Comparison of ENCODE assay signal across 8 mouse cellular contexts in genomic region chr13:91370886-91371595, GRCm38 (mm10).
DNase-seq lines count a peak whose midpoint lies in the region; ATAC-seq lines count a peak whose summit lies in the region.

No protein-coding gene starts in this region.

- ATAC-seq in forebrain, embryonic 14.5 days = peak; percentile 95
- ATAC-seq in neural tube, embryonic 15.5 days (ENCODE audit: low FRiP score) = peak; percentile 94

- peak overlapping the region; percentile 64 for H3K4me2 ChIP-seq in forebrain, embryonic 14.5 days (ENCODE audit: low read length)
- H3K4me2 ChIP-seq in neural tube, embryonic 15.5 days = peak overlapping the region; percentile 82

- peak overlapping the region; percentile 95 for H3K27ac ChIP-seq in forebrain, embryonic 14.5 days (ENCODE audit: low read depth, low read length)
- peak overlapping the region; percentile 96 for H3K27ac ChIP-seq in neural tube, embryonic 15.5 days (replicated peaks)

- peaks cover 39% of the 10 kb centered on the region for H3K4me1 ChIP-seq in forebrain, embryonic 14.5 days (ENCODE audit: control insufficient read depth, insufficient read depth, low read length)
- peaks cover 56% of the 10 kb centered on the region for H3K4me1 ChIP-seq in neural tube, embryonic 15.5 days

- H3K36me3 ChIP-seq in forebrain, embryonic 14.5 days (ENCODE audit: control insufficient read depth, insufficient read depth, low read length) = no peaks in the 10 kb centered on the region
- no peaks in the 10 kb centered on the region for H3K36me3 ChIP-seq in neural tube, embryonic 15.5 days

- intact Hi-C loops in heart, postnatal 14 days (cut with DNase I) = loop anchor here (1.0 to 5.0 kb wide), 3 partner anchors 89 to 261 kb away; partner anchors contain the start of genes Atg10 and Ssbp2

- H3K9me3 ChIP-seq in forebrain, embryonic 14.5 days (replicated peaks; ENCODE audit: control insufficient read depth, low read length) = no peaks in the 10 kb centered on the region
- H3K9me3 ChIP-seq in neural tube, embryonic 15.5 days (replicated peaks) = no peaks in the 10 kb centered on the region

- under 1% methylated on average over 28 of the region's 28 CpGs for WGBS in forebrain, embryonic 14.5 days
- under 1% methylated on average over 28 of the region's 28 CpGs for WGBS in neural tube, embryonic 15.5 days

- DNase-seq in ES-CJ7 (ENCODE audit: low read depth, low spot score) = peak; percentile 88
- peak; percentile 75 for DNase-seq in cerebellum, adult 11 months
- peak; percentile 98 for DNase-seq in forebrain, embryonic 14.5 days (ENCODE audit: low spot score)
- peak; percentile 96 to 97 for DNase-seq in heart, postnatal 14 days
- peak; percentile 96 for DNase-seq in layer of hippocampus, adult 11-12 months (ENCODE audit: low spot score)
- DNase-seq in lung, adult 18-20 months = peak; percentile 91 to 93
- peak; percentile 89 for DNase-seq in testis, postnatal 14 days (ENCODE audit: low spot score)

- no peaks in the 10 kb centered on the region for H3K27me3 ChIP-seq in forebrain, embryonic 14.5 days (replicated peaks; ENCODE audit: control insufficient read depth, insufficient read depth, low read length)
- no peaks in the 10 kb centered on the region for H3K27me3 ChIP-seq in neural tube, embryonic 15.5 days (replicated peaks)

- H3K4me3 ChIP-seq in forebrain, embryonic 14.5 days (ENCODE audit: low read depth, low read length) = peak overlapping the region; percentile 29
- peak overlapping the region; percentile 42 for H3K4me3 ChIP-seq in neural tube, embryonic 15.5 days (replicated peaks)

- H3K9ac ChIP-seq in forebrain, embryonic 14.5 days (ENCODE audit: low read length) = peak overlapping the region; percentile 49
- peak overlapping the region; percentile 42 for H3K9ac ChIP-seq in neural tube, embryonic 15.5 days (replicated peaks)

Comparison
In these comparisons a context has a peak if more than half of its experiments do, and no peak if none do; other contexts are left out.
1. Peak in every context shown above with its lines: DNase-seq, ATAC-seq, H3K4me3 ChIP-seq and H3K27ac ChIP-seq.